Mouse (Mus musculus) hindbrain, embryonic 16.5 days (tissue): ENCODE measurements at regions not wholly inside any gene's neighbourhood (a gene's known extent, or its start where the extent isn't known, plus 50 kb on each side); places are given as distances from the start of the nearest gene placed in this dataset.

Experiments
- ATAC-seq: fragments of 200-750 bp; cut with Nextera tagmentation; 2 replicates; pipeline ENCODE4 v1.8.0; 2017; ENCODE audit warnings: moderate TSS enrichment, moderate library complexity
- H3K27ac ChIP-seq: fragments of 300-500 bp; sonication (generic); 2 replicates; pipeline ENCODE4 v1.5.1; 2014; ENCODE audit warnings: low read depth, mild to moderate bottlenecking, control low read depth, low read length, moderate library complexity
- H3K27me3 ChIP-seq: fragments of 300-500 bp; sonication (generic); replicated peaks from 2 replicates; pipeline ENCODE4 v1.6.1; 2014; ENCODE audit warnings: low read length; ENCODE audit not compliant: control insufficient read depth, insufficient read depth
- H3K36me3 ChIP-seq: fragments of 300-500 bp; sonication (generic); 2 replicates; pipeline ENCODE4 v1.6.1; 2014; ENCODE audit warnings: mild to moderate bottlenecking, low read length, moderate library complexity, mixed read lengths; ENCODE audit not compliant: control insufficient read depth, insufficient read depth
- H3K4me1 ChIP-seq: fragments of 300-500 bp; sonication (generic); 2 replicates; pipeline ENCODE4 v1.6.1; 2014; ENCODE audit warnings: low read depth, low read length; ENCODE audit not compliant: control insufficient read depth, insufficient read depth
- H3K4me2 ChIP-seq: fragments of 300-500 bp; sonication (generic); 2 replicates; pipeline ENCODE4 v1.6.1; 2014; ENCODE audit warnings: mild to moderate bottlenecking, low read length, control low read depth, moderate library complexity
- H3K4me3 ChIP-seq: fragments of 300-500 bp; sonication (generic); 2 replicates; pipeline ENCODE4 v1.5.1; 2014; ENCODE audit warnings: mild to moderate bottlenecking, low read length, control low read depth, moderate library complexity
- H3K9ac ChIP-seq: fragments of 300-500 bp; sonication (generic); 2 replicates; pipeline ENCODE4 v1.6.1; 2014; ENCODE audit warnings: low read depth, mild to moderate bottlenecking, control low read depth, low read length, moderate library complexity
- H3K9me3 ChIP-seq: fragments of 300-500 bp; sonication (generic); 2 replicates; pipeline ENCODE4 v1.6.1; 2014; ENCODE audit warnings: mild to moderate bottlenecking, low read length, moderate library complexity; ENCODE audit not compliant: control insufficient read depth
- WGBS: fragments of 180-500 bp; shearing (Covaris S2); extraction: QIAGEN DNeasy Blood & Tissue Kit; methylation state at CpG from one replicate; pipeline ENCODE4 v1.1.7; 2014; 5-methylcytosine and 5-hydroxymethylcytosine counted together

DNA sequence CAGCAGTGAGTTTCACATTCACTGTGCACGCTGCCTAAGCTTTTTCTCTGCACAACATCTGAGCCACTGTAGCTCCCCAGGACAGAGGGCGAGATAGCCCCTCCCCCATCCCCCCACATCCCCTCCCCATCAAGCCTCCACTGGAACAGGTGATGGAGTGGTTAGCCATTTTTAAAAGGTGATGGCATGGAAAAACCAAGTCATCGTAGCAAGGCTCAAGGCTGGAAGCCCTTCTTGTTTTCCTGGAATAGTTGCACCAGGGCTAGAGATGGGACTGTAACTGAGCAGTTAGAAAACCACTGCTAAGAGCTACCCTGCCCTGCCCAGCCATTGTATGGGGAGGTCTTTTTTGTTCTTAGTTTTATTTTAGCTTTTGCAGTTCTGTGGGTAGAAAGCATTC lies 209.1 kb upstream of the Rreb1 start:
- H3K4me2 ChIP-seq = no peak overlapping the region
- WGBS = 68% methylated on average over 3 of the region's 3 CpGs
- no peak for ATAC-seq

DNA sequence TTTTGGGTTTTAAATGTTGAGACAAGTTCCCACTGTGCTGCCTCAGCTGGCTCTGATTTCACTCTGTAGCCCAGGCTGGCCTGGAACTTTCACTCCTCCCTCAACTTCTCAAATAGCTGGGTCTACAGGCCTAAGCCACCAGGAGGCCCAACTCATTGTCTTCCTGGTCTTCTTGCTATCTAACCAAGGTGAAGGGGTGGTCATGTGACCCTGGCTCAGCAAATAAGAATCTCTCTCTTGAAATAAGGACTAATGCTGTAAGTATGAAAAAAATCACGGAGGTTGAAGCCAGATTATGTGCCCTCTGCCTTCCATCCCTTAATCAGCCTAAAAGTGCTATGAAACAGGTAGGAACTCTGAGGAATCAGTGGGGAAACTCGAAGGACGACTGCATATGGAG lies 208.7 kb upstream of the Rreb1 start:
- H3K36me3 ChIP-seq = no peaks in the 10 kb centered on the region
- no peak overlapping the region for H3K4me3 ChIP-seq
- no peaks in the 10 kb centered on the region for H3K27me3 ChIP-seq
- no peak overlapping the region for H3K27ac ChIP-seq
- no peak overlapping the region for H3K4me2 ChIP-seq
- H3K4me1 ChIP-seq = no peaks in the 10 kb centered on the region
- ATAC-seq = no peak
- H3K9me3 ChIP-seq = no peaks in the 10 kb centered on the region
- no peak overlapping the region for H3K9ac ChIP-seq
- WGBS = 88% methylated on average over 3 of the region's 3 CpGs

More for the DNA sequence above, 209.1 kb upstream of the Rreb1 start:
- H3K9me3 ChIP-seq = no peaks in the 10 kb centered on the region
- H3K4me3 ChIP-seq = no peak overlapping the region
- H3K27ac ChIP-seq = no peak overlapping the region
- H3K4me1 ChIP-seq = no peaks in the 10 kb centered on the region
- no peak overlapping the region for H3K9ac ChIP-seq
- no peaks in the 10 kb centered on the region for H3K27me3 ChIP-seq
- no peaks in the 10 kb centered on the region for H3K36me3 ChIP-seq

GRCm38 (mm10) chr13:37572983-37573382 lies 205.2 kb upstream of the Rreb1 start:
- no peak overlapping the region for H3K4me2 ChIP-seq
- H3K9ac ChIP-seq = no peak overlapping the region
- H3K9me3 ChIP-seq = no peaks in the 10 kb centered on the region
- no peak for ATAC-seq
- WGBS = 59% methylated on average over 3 of the region's 3 CpGs
- H3K27ac ChIP-seq = no peak overlapping the region
- H3K36me3 ChIP-seq = no peaks in the 10 kb centered on the region
- no peaks in the 10 kb centered on the region for H3K4me1 ChIP-seq
- no peaks in the 10 kb centered on the region for H3K27me3 ChIP-seq
- H3K4me3 ChIP-seq = no peak overlapping the region

DNA sequence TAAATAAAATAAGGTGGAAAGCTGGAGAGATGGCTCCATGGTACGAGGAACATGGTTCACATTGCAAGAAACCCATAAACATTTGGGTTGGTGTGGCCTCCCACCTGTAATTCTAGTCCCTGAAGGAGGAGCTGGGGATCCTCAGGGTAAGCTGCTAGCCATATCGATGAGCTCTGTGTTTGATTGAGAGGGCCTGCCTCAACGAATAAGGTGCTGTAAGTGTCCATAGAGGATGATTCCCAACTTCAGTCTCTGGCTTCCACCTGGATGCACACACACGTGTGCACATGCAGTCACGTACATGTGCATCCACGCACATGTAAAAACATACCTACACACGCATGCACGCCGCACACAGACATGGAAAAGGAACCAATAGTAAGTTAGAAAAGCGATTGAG lies 199.0 kb upstream of the Rreb1 start:
- 90% methylated on average over 10 of the region's 10 CpGs for WGBS
- no peak for ATAC-seq
- Histone ChIP-seq H3K27me3 (no peaks in the 10 kb centered on the region), H3K4me3 (no peak overlapping the region), H3K9ac (no peak overlapping the region), H3K36me3 (no peaks in the 10 kb centered on the region), H3K9me3 (no peaks in the 10 kb centered on the region), H3K27ac (no peak overlapping the region; the same call in 1 of the 2 replicates), H3K4me1 (no peaks in the 10 kb centered on the region; the same call in 1 of the 2 replicates), H3K4me2 (no peak overlapping the region)

GRCm38 (mm10) chr13:37579775-37580174 lies 198.4 kb upstream of the Rreb1 start:
- no peak overlapping the region for H3K9ac ChIP-seq
- H3K36me3 ChIP-seq = no peaks in the 10 kb centered on the region
- H3K4me3 ChIP-seq = no peak overlapping the region
- ATAC-seq = peak; percentile 95
- H3K27ac ChIP-seq = peak overlapping the region; percentile 49; the same call in 1 of the 2 replicates
- no peaks in the 10 kb centered on the region for H3K27me3 ChIP-seq
- 24% methylated on average over 11 of the region's 11 CpGs for WGBS
- no peaks in the 10 kb centered on the region for H3K9me3 ChIP-seq
- H3K4me2 ChIP-seq = no peak overlapping the region
- H3K4me1 ChIP-seq = no peaks in the 10 kb centered on the region; the same call in 1 of the 2 replicates

DNA sequence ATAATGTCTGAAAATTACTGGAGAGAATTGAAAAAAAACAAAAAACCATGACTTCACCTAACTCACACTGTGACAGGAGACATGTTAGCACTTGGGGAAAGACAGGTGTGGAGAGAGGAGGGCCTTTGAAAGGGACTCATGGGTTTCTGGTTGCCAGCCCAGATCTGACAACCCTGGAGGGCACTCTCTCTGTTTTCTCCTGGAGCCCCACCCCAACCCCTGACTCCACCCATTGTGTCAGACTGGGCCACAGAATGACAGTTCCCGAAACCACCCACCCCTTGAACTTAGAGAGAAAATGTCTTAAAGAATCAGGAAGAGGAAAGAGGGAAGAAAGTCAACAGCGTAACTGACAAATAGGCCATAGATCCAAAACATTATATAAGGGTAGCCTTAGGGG lies 197.4 kb upstream of the Rreb1 start:
- no peak overlapping the region for H3K4me2 ChIP-seq
- no peaks in the 10 kb centered on the region for H3K36me3 ChIP-seq
- no peaks in the 10 kb centered on the region for H3K27me3 ChIP-seq
- ATAC-seq = no peak
- H3K4me1 ChIP-seq = no peaks in the 10 kb centered on the region; the same call in 1 of the 2 replicates
- no peak overlapping the region for H3K4me3 ChIP-seq
- 91% methylated on average over 2 of the region's 2 CpGs for WGBS
- no peaks in the 10 kb centered on the region for H3K9me3 ChIP-seq
- H3K27ac ChIP-seq = no peak overlapping the region
- H3K9ac ChIP-seq = no peak overlapping the region

- H3K36me3 ChIP-seq = no peaks in the 10 kb centered on the region
- no peaks in the 10 kb centered on the region; the same call in 1 of the 2 replicates for H3K4me1 ChIP-seq
- no peak overlapping the region for H3K9ac ChIP-seq
- no peak overlapping the region for H3K4me3 ChIP-seq
- H3K27me3 ChIP-seq = no peaks in the 10 kb centered on the region
- H3K9me3 ChIP-seq = no peaks in the 10 kb centered on the region
- no peak overlapping the region for H3K4me2 ChIP-seq
- ATAC-seq = no peak
- H3K27ac ChIP-seq = no peak overlapping the region
- WGBS = 76% methylated on average over 6 of the region's 6 CpGs
Observed at GRCm38 (mm10) chr13:37581374-37581773, 196.8 kb upstream of the Rreb1 start.

DNA sequence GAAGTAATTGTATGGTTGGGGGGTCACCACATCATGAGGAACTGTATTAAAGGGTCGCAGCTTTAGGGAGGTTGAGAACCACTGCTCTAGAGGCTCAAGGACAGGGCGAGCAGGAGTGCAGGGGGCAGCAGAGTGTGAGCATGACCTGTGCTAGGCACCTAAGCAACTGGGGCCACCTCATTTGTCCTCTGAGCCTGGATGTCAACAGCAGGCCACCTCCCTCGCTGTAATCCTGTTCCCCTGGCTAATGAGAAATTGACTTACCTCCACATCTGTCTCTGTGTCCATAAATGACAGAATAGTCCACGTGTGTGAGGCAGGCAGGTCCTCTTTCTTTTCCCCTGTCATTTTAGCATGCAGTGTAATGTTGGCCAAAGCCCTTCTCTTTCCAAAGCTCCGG lies 192.7 kb upstream of the Rreb1 start:
- no peaks in the 10 kb centered on the region for H3K9me3 ChIP-seq
- no peak overlapping the region for H3K4me2 ChIP-seq
- H3K27ac ChIP-seq = no peak overlapping the region
- no peaks in the 10 kb centered on the region for H3K36me3 ChIP-seq
- WGBS = 83% methylated on average over 5 of the region's 5 CpGs
- H3K4me1 ChIP-seq = no peaks in the 10 kb centered on the region
- no peak for ATAC-seq
- H3K27me3 ChIP-seq = no peaks in the 10 kb centered on the region
- H3K9ac ChIP-seq = no peak overlapping the region
- H3K4me3 ChIP-seq = no peak overlapping the region

- H3K9ac ChIP-seq = no peak overlapping the region
- no peak for ATAC-seq
- H3K27me3 ChIP-seq = no peaks in the 10 kb centered on the region
- H3K4me3 ChIP-seq = no peak overlapping the region
- no peaks in the 10 kb centered on the region for H3K36me3 ChIP-seq
- 62% methylated on average over 4 of the region's 4 CpGs for WGBS
- H3K4me1 ChIP-seq = no peaks in the 10 kb centered on the region
- no peak overlapping the region for H3K27ac ChIP-seq
- H3K9me3 ChIP-seq = no peaks in the 10 kb centered on the region
- no peak overlapping the region for H3K4me2 ChIP-seq
Observed at GRCm38 (mm10) chr13:37586511-37586910, 191.7 kb upstream of the Rreb1 start.

DNA sequence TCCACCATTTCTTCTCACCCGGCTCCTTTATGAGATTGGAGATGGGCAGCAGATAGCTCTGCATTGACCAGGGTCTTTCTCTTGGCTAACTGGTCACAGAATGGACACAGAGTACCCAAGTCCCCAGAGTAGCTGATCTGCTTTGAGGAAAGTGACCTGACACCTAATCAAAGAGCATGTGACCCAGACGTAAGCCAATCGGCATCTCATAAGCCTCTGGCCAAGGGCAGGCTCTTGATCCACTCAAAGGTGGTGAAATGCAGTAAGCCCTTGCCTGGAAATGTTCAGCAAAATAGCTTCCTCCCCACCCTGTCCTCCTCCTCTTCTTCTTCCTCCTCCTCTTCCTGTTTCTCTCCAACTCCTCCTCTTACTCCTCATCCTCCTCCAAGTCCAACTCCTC lies 190.3 kb upstream of the Rreb1 start:
- 95% methylated on average over 3 of the region's 3 CpGs for WGBS

More for the DNA sequence above, 190.3 kb upstream of the Rreb1 start:
- ATAC-seq = no peak
- Histone ChIP-seq H3K27me3 (no peaks in the 10 kb centered on the region), H3K9me3 (no peaks in the 10 kb centered on the region), H3K4me3 (no peak overlapping the region), H3K4me1 (no peaks in the 10 kb centered on the region), H3K27ac (no peak overlapping the region), H3K4me2 (no peak overlapping the region), H3K36me3 (no peaks in the 10 kb centered on the region), H3K9ac (no peak overlapping the region)
